Mouse (Mus musculus) limb, embryonic 15.5 days (tissue): Measurements from ENCODE around the gene 9130019O22Rik. TPM values are rescaled to one million over a fixed set of nuclear protein-coding genes. Genes with fewer than 3 reads are reported as not detected.
"Not testable (repeated sequence)": the region's sequence is repeated elsewhere in the genome, so short reads cannot be mapped to it uniquely, and the experiment has no call there.

Source experiments
- ATAC-seq: fragments of 200-750 bp; cut with Nextera tagmentation; 2 replicates; pipeline ENCODE4 v1.8.0; 2017; ENCODE audit warnings: low read depth, moderate TSS enrichment; ENCODE audit not compliant: insufficient number of reproducible peaks, low FRiP score, low TSS enrichment
- H3K27ac ChIP-seq: fragments of 300-500 bp; sonication (generic); 2 replicates; pipeline ENCODE4 v1.5.1; 2015; ENCODE audit warnings: moderate library complexity, mild to moderate bottlenecking, inconsistent platforms
- H3K27me3 ChIP-seq: fragments of 300-500 bp; sonication (generic); 2 replicates; pipeline ENCODE4 v1.6.1; 2015; ENCODE audit warnings: inconsistent platforms
- H3K36me3 ChIP-seq: fragments of 300-500 bp; sonication (generic); 2 replicates; pipeline ENCODE4 v1.6.1; 2015; ENCODE audit warnings: inconsistent platforms
- H3K4me1 ChIP-seq: fragments of 300-500 bp; sonication (generic); 2 replicates; pipeline ENCODE4 v1.6.1; 2015; ENCODE audit warnings: inconsistent platforms
- H3K4me2 ChIP-seq: fragments of 300-500 bp; sonication (generic); 2 replicates; pipeline ENCODE4 v1.6.1; 2015; ENCODE audit warnings: mild to moderate bottlenecking, inconsistent platforms
- H3K4me3 ChIP-seq: fragments of 300-500 bp; sonication (generic); 2 replicates; pipeline ENCODE4 v1.5.1; 2015; ENCODE audit warnings: mild to moderate bottlenecking, inconsistent platforms
- H3K9ac ChIP-seq: fragments of 300-500 bp; sonication (generic); 2 replicates; pipeline ENCODE4 v1.6.1; 2015; ENCODE audit warnings: inconsistent platforms
- H3K9me3 ChIP-seq: fragments of 300-500 bp; sonication (generic); 2 replicates; pipeline ENCODE4 v1.6.1; 2016; ENCODE audit warnings: inconsistent platforms
- WGBS: fragments of 180-500 bp; shearing (Covaris S2); methylation state at CpG from one replicate; pipeline ENCODE4 v1.1.7; 2015; 5-methylcytosine and 5-hydroxymethylcytosine counted together
- polyA plus RNA-seq: library from polyadenylated mRNA; unstranded; fragments of >200 nt; fragmentation: Nextera tagmentation; extraction: Ambion mirVana; gene quantifications from 2 replicates; pipeline ENCODE4 v1.2.1, GENCODE M21; 2015

9130019O22Rik gene
- polyA plus RNA-seq, 1 experiment from 2014 or later = 5.6 TPM

GRCm38 (mm10) chr7:127345512-127346325, 41.2 kb downstream of the 9130019O22Rik start, which contains the start of gene Zfp768:
TSS of gene Zfp768 (minus strand) at chr7:127345589.
- peak within 1 kb of the TSS; percentile 96 for H3K27ac ChIP-seq
- H3K4me3 ChIP-seq = peak within 1 kb of the TSS; percentile 92
- H3K9me3 ChIP-seq = no peaks in the 10 kb centered on the region
- peaks cover 26% of the 10 kb centered on the region for H3K36me3 ChIP-seq
- peak within 1 kb of the TSS; percentile 65 for H3K4me2 ChIP-seq
- peaks cover 25% of the 10 kb centered on the region for H3K4me1 ChIP-seq
- H3K27me3 ChIP-seq = no peaks in the 10 kb centered on the region
- ATAC-seq = peak; percentile 88
- peak within 1 kb of the TSS; percentile 90 for H3K9ac ChIP-seq
- WGBS = under 1% methylated on average over 76 of the region's 76 CpGs

DNA sequence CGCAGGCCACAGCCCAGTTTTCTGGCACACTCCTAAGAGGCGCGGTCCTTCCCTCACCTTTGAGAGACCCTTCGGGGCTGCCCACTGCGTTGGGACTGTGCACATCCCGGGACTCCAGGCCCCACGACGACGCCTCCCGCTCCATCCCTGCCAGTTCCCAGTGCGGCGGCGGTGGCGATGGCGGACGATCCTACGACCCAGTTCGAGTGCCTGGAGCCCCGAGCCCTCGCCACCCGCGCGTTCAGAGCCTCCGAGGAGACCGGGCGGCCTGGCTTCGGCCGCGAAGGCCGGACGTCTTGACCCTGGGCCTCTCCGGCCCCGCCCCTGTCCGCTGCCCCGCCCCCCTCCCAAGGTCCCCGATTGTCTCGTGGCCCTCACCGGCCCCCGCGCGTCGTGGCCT, 41.9 kb downstream of the 9130019O22Rik start:
- peaks cover 26% of the 10 kb centered on the region for H3K36me3 ChIP-seq
- peak overlapping the region; percentile 92 for H3K4me3 ChIP-seq
- peak overlapping the region; percentile 90 for H3K9ac ChIP-seq
- no peaks in the 10 kb centered on the region for H3K27me3 ChIP-seq
- WGBS = under 1% methylated on average over 39 of the region's 42 CpGs
- H3K4me2 ChIP-seq = peak overlapping the region; percentile 65
- peaks cover 25% of the 10 kb centered on the region for H3K4me1 ChIP-seq
- H3K27ac ChIP-seq = peak overlapping the region; percentile 96
- H3K9me3 ChIP-seq = no peaks in the 10 kb centered on the region
- peak; percentile 31 for ATAC-seq

- Histone ChIP-seq H3K4me1 (peaks cover 25% of the 10 kb centered on the region), H3K27ac (no peak overlapping the region), H3K4me2 (peak overlapping the region; percentile 65), H3K9ac (peak overlapping the region; percentile 90), H3K27me3 (no peaks in the 10 kb centered on the region), H3K36me3 (peaks cover 26% of the 10 kb centered on the region), H3K9me3 (no peaks in the 10 kb centered on the region), H3K4me3 (peak overlapping the region; percentile 92)
- WGBS = 90% methylated on average over 8 of the region's 8 CpGs
- ATAC-seq = no peak
Observed at GRCm38 (mm10) chr7:127344371-127344770, 42.6 kb downstream of the 9130019O22Rik start.

DNA sequence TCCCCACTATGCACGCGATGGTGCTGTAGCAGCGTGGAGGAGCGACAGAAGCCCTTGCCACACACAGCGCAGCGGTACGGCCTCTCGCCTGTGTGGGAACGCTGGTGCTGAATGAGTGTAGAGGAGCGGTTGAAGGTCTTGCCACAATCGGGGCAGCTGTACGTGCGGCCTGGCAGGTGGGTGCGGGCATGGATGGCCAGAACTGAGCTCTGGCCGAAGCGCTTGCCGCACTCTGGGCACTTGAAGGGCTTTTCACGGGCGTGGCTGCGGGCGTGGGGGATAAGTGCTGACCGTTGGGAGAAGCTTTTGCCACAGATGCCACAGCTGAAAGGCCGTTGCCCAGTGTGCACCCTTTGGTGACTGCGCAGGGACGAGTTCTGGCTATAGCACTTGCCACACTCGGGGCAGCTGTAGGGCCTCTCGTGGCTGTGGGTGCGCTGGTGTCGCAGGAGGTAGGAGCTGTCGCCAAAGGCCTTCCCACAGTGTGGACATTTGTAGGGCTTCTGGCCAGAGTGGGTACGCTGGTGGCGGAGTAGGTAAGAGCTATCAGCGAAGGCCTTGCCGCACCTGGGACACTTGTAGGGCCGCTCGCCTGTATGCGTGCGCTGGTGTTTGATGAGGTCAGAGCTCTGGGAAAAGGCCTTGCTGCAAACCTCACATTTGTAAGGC, 43.5 kb downstream of the 9130019O22Rik start:
- Histone ChIP-seq H3K36me3 (peaks cover 26% of the 10 kb centered on the region), H3K27ac (no peak overlapping the region), H3K4me3 (0 out of 2 replicates have a peak overlapping the region, but pooled peaks have one; percentile 3), H3K4me2 (no peak overlapping the region), H3K4me1 (peaks cover 25% of the 10 kb centered on the region), H3K9me3 (no peaks in the 10 kb centered on the region), H3K27me3 (no peaks in the 10 kb centered on the region), H3K9ac (no peak overlapping the region)
- WGBS = 94% methylated on average over 38 of the region's 38 CpGs
- ATAC-seq = no peak

GRCm38 (mm10) chr7:127342888-127343287, 44.1 kb downstream of the 9130019O22Rik start:
- H3K36me3 ChIP-seq = peaks cover 26% of the 10 kb centered on the region
- no peak overlapping the region for H3K4me2 ChIP-seq
- no peaks in the 10 kb centered on the region for H3K9me3 ChIP-seq
- no peak overlapping the region for H3K27ac ChIP-seq
- ATAC-seq = no peak
- WGBS = 96% methylated on average over 7 of the region's 7 CpGs
- no peak overlapping the region for H3K9ac ChIP-seq
- peaks cover 25% of the 10 kb centered on the region for H3K4me1 ChIP-seq
- no peaks in the 10 kb centered on the region for H3K27me3 ChIP-seq
- no peak overlapping the region for H3K4me3 ChIP-seq

- Histone ChIP-seq H3K9ac (no peak overlapping the region), H3K36me3 (peaks cover 26% of the 10 kb centered on the region)
- WGBS = 59% methylated on average over 4 of the region's 4 CpGs
Observed at GRCm38 (mm10) chr7:127342332-127342731, 44.6 kb downstream of the 9130019O22Rik start.

GRCm38 (mm10) chr7:127341861-127342260, 45.1 kb downstream of the 9130019O22Rik start:
- not testable (repeated sequence) for ATAC-seq, H3K9me3 ChIP-seq, H3K9ac ChIP-seq, H3K4me3 ChIP-seq, H3K4me2 ChIP-seq, H3K27ac ChIP-seq, H3K27me3 ChIP-seq
- Histone ChIP-seq H3K4me1 (peaks cover 25% of the 10 kb centered on the region), H3K36me3 (peaks cover 26% of the 10 kb centered on the region)
- WGBS = 95% methylated on average over 6 of the region's 6 CpGs

More at GRCm38 (mm10) chr7:127342332-127342731, 44.6 kb downstream of the 9130019O22Rik start:
- Histone ChIP-seq H3K4me2 (no peak overlapping the region), H3K27ac (no peak overlapping the region), H3K27me3 (no peaks in the 10 kb centered on the region), H3K4me1 (peaks cover 25% of the 10 kb centered on the region), H3K4me3 (no peak overlapping the region), H3K9me3 (no peaks in the 10 kb centered on the region)
- no peak for ATAC-seq

GRCm38 (mm10) chr7:127341356-127341755, 45.6 kb downstream of the 9130019O22Rik start:
- Histone ChIP-seq H3K27me3 (no peaks in the 10 kb centered on the region), H3K36me3 (peaks cover 26% of the 10 kb centered on the region), H3K9me3 (no peaks in the 10 kb centered on the region), H3K4me2 (no peak overlapping the region), H3K4me1 (peaks cover 22% of the 10 kb centered on the region), H3K27ac (no peak overlapping the region), H3K4me3 (no peak overlapping the region), H3K9ac (no peak overlapping the region)
- ATAC-seq = no peak
- WGBS = 95% methylated on average over 8 of the region's 8 CpGs

DNA sequence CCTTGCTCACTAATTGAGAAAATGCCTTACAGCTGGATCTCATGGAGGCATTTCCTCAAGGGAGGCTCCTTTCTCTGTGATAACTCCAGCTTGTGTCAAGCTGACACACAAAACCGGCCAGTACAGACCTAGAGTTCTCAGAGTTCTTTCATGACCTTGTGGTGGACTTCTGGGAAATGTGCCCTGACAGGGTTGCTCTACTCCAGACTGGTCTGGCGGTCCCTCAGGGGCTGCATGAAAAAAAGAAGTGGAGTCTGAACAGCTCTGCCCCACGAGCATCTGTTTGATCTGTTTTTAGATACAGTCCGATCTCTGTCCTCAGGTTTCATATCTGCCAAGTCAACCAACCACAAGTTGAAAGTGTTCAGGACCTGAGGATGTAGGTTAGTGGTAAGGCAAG, 49.3 kb downstream of the 9130019O22Rik start:
- H3K4me2 ChIP-seq = no peak overlapping the region
- no peak overlapping the region for H3K4me3 ChIP-seq
- no peak overlapping the region for H3K9ac ChIP-seq
- ATAC-seq = no peak
- H3K27me3 ChIP-seq = no peaks in the 10 kb centered on the region
- H3K36me3 ChIP-seq = peaks cover 12% of the 10 kb centered on the region
- no peaks in the 10 kb centered on the region for H3K4me1 ChIP-seq
- no peaks in the 10 kb centered on the region for H3K9me3 ChIP-seq
- WGBS = 67% methylated on average over 4 of the region's 4 CpGs
- H3K27ac ChIP-seq = no peak overlapping the region; the same call in 1 of the 2 replicates

- Histone ChIP-seq H3K4me2 (no peak overlapping the region), H3K27me3 (no peaks in the 10 kb centered on the region), H3K9me3 (no peaks in the 10 kb centered on the region), H3K4me1 (no peaks in the 10 kb centered on the region), H3K9ac (no peak overlapping the region), H3K27ac (no peak overlapping the region), H3K4me3 (no peak overlapping the region), H3K36me3 (no peaks in the 10 kb centered on the region)
- 81% methylated on average over 4 of the region's 4 CpGs for WGBS
- no peak for ATAC-seq
Observed at GRCm38 (mm10) chr7:127335604-127336003, 51.4 kb downstream of the 9130019O22Rik start.

DNA sequence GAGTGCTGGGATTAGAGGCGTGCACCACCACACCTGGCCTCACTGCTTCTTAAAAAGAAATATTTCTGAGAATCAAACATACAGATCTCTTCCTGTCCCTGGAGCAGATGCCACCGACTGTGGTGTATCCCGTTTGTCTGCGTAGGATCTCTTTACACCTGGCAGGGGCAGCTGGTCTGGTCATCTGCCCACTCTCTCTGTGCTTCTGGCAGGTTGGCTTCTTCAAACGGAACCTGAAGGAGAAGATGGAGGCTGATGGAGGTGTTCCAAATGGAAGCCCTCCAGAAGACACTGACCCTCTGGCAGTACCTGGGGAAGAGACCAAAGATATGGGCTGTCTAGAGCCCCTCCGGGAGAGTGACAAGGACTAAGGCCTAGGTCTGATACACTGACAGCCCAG, 53.7 kb downstream of the 9130019O22Rik start:
- ATAC-seq = no peak
- H3K9ac ChIP-seq = no peak overlapping the region
- no peaks in the 10 kb centered on the region for H3K9me3 ChIP-seq
- H3K27ac ChIP-seq = no peak overlapping the region
- no peak overlapping the region for H3K4me3 ChIP-seq
- no peak overlapping the region for H3K4me2 ChIP-seq
- no peaks in the 10 kb centered on the region for H3K4me1 ChIP-seq
- no peaks in the 10 kb centered on the region for H3K27me3 ChIP-seq
- 85% methylated on average over 6 of the region's 6 CpGs for WGBS
- no peaks in the 10 kb centered on the region for H3K36me3 ChIP-seq
